Mouse (Mus musculus): ENCODE measurements around the gene Ndufb6.

Ndufb6 gene

GRCm38 (mm10) chr4:40269430-40270032 lies 9.7 kb downstream of the Ndufb6 start, which contains the start of the genes Smim27 and Topors:
Gene Smim27 (plus strand): TSS chr4:40269579.
Gene Topors (minus strand): TSS chr4:40269850.
- ChIA-PET POLR2A (interaction anchor here (0.5 to 11.4 kb wide), 92 partner anchors 8 to 1429 kb away, joined by 3 to 146 read pairs (median 4); partner anchors contain the start of genes Dnaja1 (in 4 of the 4), Ndufb6 (in 4 of the 4), Aco1 (in 3 of the 4) and Ddx58 (in 3 of the 4)), CTCF (interaction anchor here in 1 of 4 experiments (0.8 to 1.3 kb wide), 3 partner anchors 16 to 127 kb away, joined by 3 to 5 read pairs (median 3); partner anchors contain the start of gene Aco1)

DNA sequence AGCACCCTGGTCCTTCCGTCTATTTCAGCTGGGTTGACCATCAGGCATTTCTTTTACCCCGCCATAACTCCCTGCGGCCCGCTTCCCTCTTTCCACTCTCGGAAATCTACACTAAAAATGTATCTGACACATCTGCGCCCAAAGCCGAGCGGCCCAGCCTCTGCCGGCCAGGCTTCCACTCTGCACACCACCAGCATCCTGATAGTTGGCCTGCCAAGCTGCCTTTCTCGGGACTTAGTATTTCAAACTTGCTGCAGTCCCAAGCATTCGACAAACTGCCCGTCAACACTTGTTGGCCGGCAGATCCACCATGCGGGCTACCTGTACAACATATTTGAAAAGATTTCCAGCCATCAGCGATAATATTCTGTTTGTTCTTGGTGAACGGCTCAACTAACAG lies 10.4 kb downstream of the Ndufb6 start:
- CTCF ChIA-PET, result interaction anchor here in 3 of 4 experiments (0.6 to 1.2 kb wide), 4 partner anchors 17 to 412 kb away, joined by 3 to 5 read pairs (median 3); no protein-coding TSS in a partner anchor

DNA sequence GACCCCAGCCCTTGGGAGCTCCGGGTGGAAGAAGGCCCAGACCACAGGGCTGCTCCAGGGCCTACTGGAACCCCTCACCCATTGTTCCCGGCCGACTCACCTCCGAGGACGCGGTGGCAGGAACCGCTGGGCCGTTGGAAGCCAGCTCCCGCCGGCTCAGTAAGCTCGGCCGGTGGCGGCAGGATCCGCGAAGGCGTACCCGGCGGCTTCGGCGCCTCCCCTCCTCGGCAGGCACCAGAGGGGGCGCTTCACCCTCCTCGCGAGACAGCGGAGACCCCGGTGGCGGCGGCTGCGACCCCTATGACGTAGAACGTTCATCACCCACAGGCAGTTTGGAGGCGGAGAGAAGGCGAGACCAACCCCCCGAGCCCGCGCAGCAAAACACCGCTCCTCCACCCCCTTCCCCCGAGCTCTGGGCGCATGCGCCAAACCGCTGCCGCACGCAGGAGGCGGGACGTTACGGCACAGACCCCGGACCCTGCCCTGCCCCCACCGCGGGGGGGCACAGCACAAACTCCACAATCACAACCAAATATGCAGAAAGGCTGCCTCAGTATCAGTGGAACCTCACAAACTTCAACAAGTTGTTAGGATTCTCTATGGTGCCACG lies 10.9 kb downstream of the Ndufb6 start:
- CTCF ChIA-PET, result interaction anchor here in 3 of 4 experiments (0.6 to 1.2 kb wide), 9 partner anchors 11 to 412 kb away, joined by 3 to 5 read pairs (median 3); partner anchors contain the start of genes Ddx58 (in 1 of the 3) and Ndufb6 (in 1 of the 3)
- POLR2A ChIA-PET, result interaction anchor here (0.6 to 11.4 kb wide), 66 partner anchors 8 to 1007 kb away, joined by 3 to 146 read pairs (median 5); partner anchors contain the start of genes Aco1 (in 4 of the 4), Ndufb6 (in 3 of the 4), Aptx (in 2 of the 4) and Dnaja1 (in 2 of the 4)

More for the DNA sequence above, 10.4 kb downstream of the Ndufb6 start:
- POLR2A ChIA-PET, result interaction anchor here (0.6 to 11.4 kb wide), 60 partner anchors 8 to 632 kb away, joined by 3 to 146 read pairs (median 5); partner anchors contain the start of genes Aco1 (in 4 of the 4), Ndufb6 (in 3 of the 4), Aptx (in 2 of the 4) and Dnaja1 (in 2 of the 4)

DNA sequence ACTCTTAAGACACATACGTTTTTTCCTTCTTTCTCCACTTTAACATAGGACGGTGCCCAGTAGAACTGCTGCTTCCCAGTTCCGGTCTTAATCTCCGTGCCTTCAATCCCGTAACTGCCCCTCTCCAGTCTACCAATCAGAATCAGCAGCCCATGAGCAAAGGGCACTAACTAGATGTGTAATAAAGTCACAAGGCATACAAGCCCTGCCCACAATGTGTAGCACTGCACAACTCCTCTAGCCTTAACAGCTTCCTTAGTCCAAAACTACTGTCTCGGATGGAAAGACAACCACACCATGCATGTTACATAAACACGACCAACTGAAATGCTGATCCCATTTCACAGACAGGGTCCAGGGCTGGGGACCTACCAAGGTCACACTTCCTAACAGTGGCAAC lies 11.5 kb downstream of the Ndufb6 start:
- CTCF ChIA-PET, result interaction anchor here in 3 of 4 experiments (0.7 to 1.2 kb wide), 5 partner anchors 12 to 85 kb away, joined by 3 read pairs; partner anchors contain the start of genes Ddx58 (in 1 of the 3) and Ndufb6 (in 1 of the 3)
- POLR2A ChIA-PET, result interaction anchor here (0.6 to 11.4 kb wide), 53 partner anchors 7 to 1008 kb away, joined by 3 to 146 read pairs (median 6); partner anchors contain the start of genes Aco1 (in 3 of the 4), Ndufb6 (in 3 of the 4), Dnaja1 (in 2 of the 4) and Aptx (in 1 of the 4)

- ChIA-PET CTCF (no interaction called here), POLR2A (interaction anchor here (0.6 to 11.4 kb wide), 9 partner anchors 10 to 317 kb away, joined by 3 to 146 read pairs (median 6); partner anchors contain the start of genes Ndufb6 (in 2 of the 4), Aco1 (in 1 of the 4) and Ddx58 (in 1 of the 4))
Observed at GRCm38 (mm10) chr4:40264321-40264720, 14.9 kb downstream of the Ndufb6 start.

DNA sequence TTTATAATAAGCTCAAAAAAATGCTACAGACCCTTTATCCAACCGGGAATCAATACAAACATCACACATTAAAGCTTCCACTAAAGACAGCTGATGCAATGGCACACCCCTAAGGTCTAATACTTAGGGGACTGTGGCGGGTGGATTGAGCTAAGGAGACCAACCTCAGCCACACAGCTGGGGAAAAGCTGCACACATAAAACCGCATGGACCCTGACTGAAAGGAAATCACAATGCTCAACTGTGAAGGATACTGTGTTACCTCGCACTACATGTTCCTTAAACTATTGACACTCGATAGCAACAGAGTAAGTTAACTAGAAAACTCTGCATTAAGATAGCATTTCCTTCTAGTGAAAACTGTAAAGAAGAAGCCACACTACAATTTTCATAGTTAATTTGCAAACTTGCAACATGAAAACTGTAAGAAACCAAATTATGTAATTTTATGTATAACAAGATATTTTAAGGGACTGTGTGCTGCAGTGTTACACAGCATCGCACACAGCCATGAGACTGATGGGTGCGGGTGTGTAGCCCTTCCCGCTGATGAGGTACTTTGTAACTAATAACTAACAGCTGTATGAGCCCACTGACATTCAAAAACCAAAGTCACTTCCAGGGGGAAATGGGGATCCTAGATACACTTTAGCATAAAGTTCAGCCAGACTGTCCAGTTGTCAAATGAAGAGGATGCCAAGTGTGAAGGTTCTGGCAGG lies 24.7 kb downstream of the Ndufb6 start:
- POLR2A ChIA-PET, result interaction anchor here in 1 of 4 experiments (0.5 to 2.9 kb wide), 3 partner anchors 10 to 16 kb away, joined by 3 to 12 read pairs (median 3); partner anchors contain the start of genes Smim27 and Topors

DNA sequence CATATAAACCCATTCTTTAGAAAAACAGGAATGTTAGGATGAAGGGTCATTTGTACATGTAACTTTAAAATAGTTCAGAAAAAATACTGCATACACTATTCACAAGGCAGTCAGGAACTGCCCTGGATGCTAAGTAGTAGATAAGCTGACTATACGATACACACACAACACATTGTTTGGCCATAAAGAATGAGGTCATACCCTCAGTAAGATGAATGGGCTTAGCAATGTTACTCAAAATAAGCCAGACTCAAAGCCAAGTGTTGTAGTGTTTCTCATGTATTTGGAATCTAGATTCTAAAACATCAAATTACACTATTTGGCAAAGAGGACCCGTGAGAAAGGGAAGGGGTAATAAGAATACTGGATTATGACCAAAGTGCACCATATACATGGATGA lies 25.5 kb downstream of the Ndufb6 start:
- ChIA-PET POLR2A (interaction anchor here in 1 of 4 experiments (2.9 kb wide), 1 partner anchor 15 kb away, joined by 12 read pairs; the partner anchor contains the start of genes Smim27 and Topors), CTCF (interaction anchor here in 1 of 4 experiments (1.2 kb wide), 1 partner anchor 14 kb away, joined by 3 read pairs; no protein-coding TSS in a partner anchor)

More for the DNA sequence above, 24.7 kb downstream of the Ndufb6 start:
- CTCF ChIA-PET, result interaction anchor here in 1 of 4 experiments (1.2 kb wide), 1 partner anchor 13 kb away, joined by 3 read pairs; no protein-coding TSS in a partner anchor

DNA sequence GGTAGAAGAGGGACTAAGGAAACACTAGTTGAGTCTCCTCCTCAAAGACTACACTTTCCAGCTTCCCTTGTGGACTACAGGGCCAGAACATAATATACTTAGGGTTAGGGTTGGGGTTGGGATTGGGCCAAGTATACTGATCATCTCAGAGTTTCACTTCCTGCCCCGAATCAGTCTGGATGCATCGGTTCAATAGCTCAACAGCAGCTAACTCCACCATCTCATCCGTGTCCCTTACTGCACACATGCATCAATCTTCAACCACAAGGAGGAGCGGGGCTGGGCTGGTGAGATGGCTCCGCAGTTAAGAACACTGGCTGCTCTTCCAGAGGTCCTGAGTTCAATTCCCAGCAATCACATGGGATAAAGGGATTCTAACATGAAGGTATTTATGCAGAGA lies 28.2 kb downstream of the Ndufb6 start:
- POLR2A ChIA-PET, result interaction anchor here in 2 of 4 experiments (0.8 to 2.7 kb wide), 8 partner anchors 8 to 108 kb away, joined by 3 to 9 read pairs (median 4); partner anchors contain the start of gene Aco1 (in 2 of the 2)
- CTCF ChIA-PET, result no interaction called here

DNA sequence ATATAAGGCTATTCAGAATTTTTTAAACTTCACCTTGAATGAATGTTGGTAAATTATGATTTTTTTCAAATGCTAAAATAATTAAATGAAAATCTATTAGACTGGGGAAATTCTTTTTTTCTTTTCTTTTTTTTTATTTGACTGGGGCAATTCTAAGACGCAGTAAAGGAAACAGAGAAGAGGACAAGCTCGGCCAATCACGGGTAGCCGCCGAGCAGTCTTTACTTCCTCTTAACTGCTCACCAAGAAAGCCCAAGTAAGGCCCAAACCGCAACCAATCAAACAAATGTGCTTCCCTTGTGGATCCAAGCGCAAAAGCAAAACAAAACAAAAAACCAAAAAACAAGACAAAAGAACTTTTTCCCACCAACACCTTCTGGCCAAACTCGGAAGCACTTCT lies 35.2 kb downstream of the Ndufb6 start:
- ChIA-PET POLR2A (interaction anchor here in 1 of 4 experiments (0.7 kb wide), 1 partner anchor 164 kb away, joined by 3 read pairs; no protein-coding TSS in a partner anchor), CTCF (interaction anchor here in 1 of 4 experiments (0.7 kb wide), 1 partner anchor 457 kb away, joined by 3 read pairs; no protein-coding TSS in a partner anchor)

- CTCF ChIA-PET, result no interaction called here
- POLR2A ChIA-PET, result interaction anchor here in 3 of 4 experiments (1.0 to 5.7 kb wide), 8 partner anchors 8 to 37 kb away, joined by 3 to 34 read pairs (median 4); partner anchors contain the start of genes Ndufb6 (in 2 of the 3), Smim27 (in 2 of the 3) and Topors (in 2 of the 3)
Observed at GRCm38 (mm10) chr4:40243006-40243405, 36.2 kb downstream of the Ndufb6 start.

DNA sequence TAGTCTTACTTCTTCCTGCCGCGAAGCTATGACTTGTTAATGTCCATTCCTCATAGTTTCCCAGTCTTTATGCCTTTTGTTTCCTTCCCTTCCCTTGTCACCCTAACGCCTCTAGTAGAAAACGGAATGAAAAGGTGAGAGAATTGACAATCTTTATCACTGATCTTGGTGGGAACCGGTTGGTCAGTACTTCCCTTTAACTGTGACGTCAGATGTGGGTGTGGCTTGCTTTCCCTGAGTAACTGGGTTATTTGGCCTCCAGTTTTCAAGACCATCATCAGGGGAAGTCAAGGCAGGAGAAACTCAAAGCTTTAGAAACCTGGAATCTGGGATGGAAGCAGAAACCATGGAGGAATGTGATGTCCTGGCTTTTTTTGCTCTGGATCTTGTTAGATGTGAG lies 37.3 kb downstream of the Ndufb6 start:
- ChIA-PET CTCF (no interaction called here), POLR2A (interaction anchor here in 3 of 4 experiments (1.0 to 5.7 kb wide), 6 partner anchors 10 to 37 kb away, joined by 3 to 34 read pairs (median 5); partner anchors contain the start of genes Smim27 (in 2 of the 3), Topors (in 2 of the 3) and Ndufb6 (in 1 of the 3))

GRCm38 (mm10) chr4:40240272-40240744 lies 38.9 kb downstream of the Ndufb6 start:
- CTCF ChIA-PET, result interaction anchor here (0.6 to 1.5 kb wide), 5 partner anchors 19 to 61 kb away, joined by 3 to 15 read pairs (median 3); no protein-coding TSS in a partner anchor
- POLR2A ChIA-PET, result interaction anchor here in 3 of 4 experiments (0.9 to 5.7 kb wide), 10 partner anchors 19 to 482 kb away, joined by 3 to 34 read pairs (median 5); partner anchors contain the start of genes Smim27 (in 3 of the 3), Topors (in 3 of the 3), Aco1 (in 1 of the 3) and Dnaja1 (in 1 of the 3)

DNA sequence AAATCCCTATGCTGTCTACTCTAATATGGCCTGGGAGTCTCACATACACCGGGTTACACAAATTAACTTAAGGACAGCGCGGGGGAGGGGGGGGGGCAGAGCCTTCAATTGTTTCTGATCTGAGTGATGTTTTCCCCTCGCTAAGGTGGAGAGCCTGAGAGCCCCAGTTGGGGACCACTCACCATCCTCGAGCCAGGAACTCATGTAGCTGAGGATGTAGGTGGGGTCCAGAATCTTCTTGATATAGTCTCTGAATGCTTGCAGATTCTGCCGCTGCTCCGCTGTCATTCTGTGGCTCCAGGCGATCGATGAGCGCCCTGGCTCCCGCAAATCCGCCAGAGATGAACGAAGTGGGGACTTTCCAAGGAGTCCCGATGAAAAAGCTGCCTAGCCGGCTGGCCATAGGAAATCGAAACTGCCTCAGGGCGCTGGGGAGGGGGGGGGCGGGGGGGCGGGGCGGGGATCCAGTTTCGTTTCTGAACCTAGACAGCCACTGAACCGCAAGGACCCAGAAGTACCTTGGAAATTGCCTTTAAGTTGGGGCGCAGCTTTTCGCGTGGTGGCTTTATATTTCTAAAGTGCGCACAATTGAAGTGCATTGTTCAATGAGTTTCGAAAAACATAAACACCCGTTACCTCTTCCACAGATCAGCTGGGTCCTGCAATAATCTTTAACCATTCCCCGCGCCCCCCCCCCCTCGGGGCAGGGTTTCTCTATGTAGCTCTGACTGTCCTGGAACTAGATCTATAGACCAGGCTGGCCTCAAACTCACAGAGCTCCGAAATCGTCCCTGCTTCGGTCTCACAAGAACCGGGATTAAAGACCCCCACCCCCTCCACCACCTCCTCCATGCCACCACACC lies 39.6 kb downstream of the Ndufb6 start, which contains the start of gene Ddx58:
Gene Ddx58 (minus strand): TSS at position 420 of the 863 bp plus-strand sequence.
- ChIA-PET CTCF (interaction anchor here (0.6 to 1.5 kb wide), 6 partner anchors 18 to 61 kb away, joined by 3 to 15 read pairs (median 4); no protein-coding TSS in a partner anchor), POLR2A (interaction anchor here (0.6 to 5.7 kb wide), 19 partner anchors 17 to 483 kb away, joined by 3 to 34 read pairs (median 5); partner anchors contain the start of genes Smim27 (in 3 of the 4), Topors (in 3 of the 4), Dnaja1 (in 2 of the 4) and Aco1 (in 1 of the 4))

DNA sequence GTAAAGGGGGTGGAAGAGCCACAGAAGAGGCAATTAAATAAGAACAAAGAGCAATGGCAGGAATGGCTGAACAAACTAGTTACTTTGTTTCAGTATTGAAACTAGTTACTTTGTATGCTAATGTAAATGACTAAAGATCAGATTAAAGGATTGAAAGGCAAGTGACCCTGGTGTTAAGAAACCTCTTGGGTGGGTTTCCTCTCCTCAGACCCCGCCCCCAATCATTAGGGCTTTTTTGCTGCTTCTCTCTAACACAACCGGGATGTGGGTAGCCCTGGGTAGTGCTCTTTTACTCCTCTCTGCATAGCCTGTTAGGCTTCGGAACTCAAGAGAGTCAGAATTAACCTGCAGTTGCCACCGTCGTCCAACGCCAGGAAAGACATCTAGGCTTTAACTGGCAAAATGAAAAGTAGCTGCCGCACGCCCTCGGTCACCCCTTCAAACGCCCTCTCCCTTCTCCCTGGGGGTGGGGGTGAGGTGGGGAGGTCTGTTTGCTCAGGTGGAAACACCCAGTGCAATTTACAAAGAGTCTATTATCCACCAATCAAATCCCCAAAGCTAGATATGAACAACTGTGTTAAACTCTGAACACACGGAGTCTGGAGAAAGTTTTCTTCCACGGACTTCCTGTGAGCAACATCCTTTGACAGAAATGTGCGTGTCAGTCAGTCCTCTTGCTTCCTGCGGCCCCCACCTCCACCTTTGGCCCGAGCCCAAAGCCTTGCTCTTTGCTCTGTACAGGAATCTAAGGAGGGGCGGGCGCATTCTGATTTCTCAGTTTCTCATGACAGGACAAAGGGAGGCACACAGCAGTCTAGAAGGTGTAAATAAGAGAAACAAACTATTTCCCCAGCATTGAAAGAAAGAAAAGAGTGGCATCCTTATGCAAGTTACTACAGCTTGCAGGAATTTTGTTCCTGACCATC lies 40.5 kb downstream of the Ndufb6 start:
- CTCF ChIA-PET, result interaction anchor here in 2 of 4 experiments (1.3 to 1.5 kb wide), 2 partner anchors 29 to 62 kb away, joined by 3 read pairs; no protein-coding TSS in a partner anchor
- POLR2A ChIA-PET, result interaction anchor here in 3 of 4 experiments (0.6 to 5.7 kb wide), 12 partner anchors 18 to 483 kb away, joined by 3 to 34 read pairs (median 5); partner anchors contain the start of genes Smim27 (in 2 of the 3), Topors (in 2 of the 3), Dnaja1 (in 1 of the 3) and Ndufb6 (in 1 of the 3)

Data from embryonic stem cell, embryonic (primary cell).